Mouse (Mus musculus) limb, embryonic 13.5 days (tissue): ENCODE measurements around the gene Gm36176. TPM values are rescaled to one million over a fixed set of nuclear protein-coding genes. Genes with fewer than 3 reads are reported as not detected.

Source experiments
- ATAC-seq: fragments of 200-750 bp; cut with Nextera tagmentation; 2 replicates; pipeline ENCODE4 v1.8.0; 2017; ENCODE audit warnings: low read depth, moderate number of reproducible peaks, moderate TSS enrichment; ENCODE audit not compliant: low FRiP score
- H3K27ac ChIP-seq: fragments of 300-500 bp; sonication (generic); 2 replicates; pipeline ENCODE4 v1.5.1; 2015; ENCODE audit warnings: inconsistent platforms, mild to moderate bottlenecking, moderate library complexity
- H3K27me3 ChIP-seq: fragments of 300-500 bp; sonication (generic); 2 replicates; pipeline ENCODE4 v1.6.1; 2015; ENCODE audit warnings: mild to moderate bottlenecking, inconsistent platforms
- H3K36me3 ChIP-seq: fragments of 300-500 bp; sonication (generic); 2 replicates; pipeline ENCODE4 v1.6.1; 2015; ENCODE audit warnings: inconsistent platforms, mild to moderate bottlenecking, moderate library complexity
- H3K4me1 ChIP-seq: fragments of 300-500 bp; sonication (generic); 2 replicates; pipeline ENCODE4 v1.6.1; 2015; ENCODE audit warnings: inconsistent platforms
- H3K4me2 ChIP-seq: fragments of 300-500 bp; sonication (generic); replicated peaks from 2 replicates; pipeline ENCODE4 v1.6.1; 2015; ENCODE audit warnings: inconsistent platforms, mild to moderate bottlenecking, moderate library complexity
- H3K4me3 ChIP-seq: fragments of 300-500 bp; sonication (generic); 2 replicates; pipeline ENCODE4 v1.5.1; 2015; ENCODE audit warnings: moderate library complexity, mild to moderate bottlenecking, inconsistent platforms
- H3K9ac ChIP-seq: fragments of 300-500 bp; sonication (generic); 2 replicates; pipeline ENCODE4 v1.6.1; 2015; ENCODE audit warnings: mild to moderate bottlenecking, inconsistent platforms
- H3K9me3 ChIP-seq: fragments of 300-500 bp; sonication (generic); 2 replicates; pipeline ENCODE4 v1.6.1; 2016; ENCODE audit warnings: inconsistent platforms
- WGBS: fragments of 180-500 bp; shearing (Covaris S2); methylation state at CpG from one replicate; pipeline ENCODE4 v1.1.7; 2015; 5-methylcytosine and 5-hydroxymethylcytosine counted together
- polyA plus RNA-seq: library from polyadenylated mRNA; unstranded; fragments of >200 nt; fragmentation: Nextera tagmentation; extraction: Ambion mirVana; gene quantifications from 2 replicates; pipeline ENCODE4 v1.2.1, GENCODE M21; 2015

The Gm36176 gene
- polyA plus RNA-seq, 1 experiment from 2014 or later: not detected

GRCm38 (mm10) chr10:77839006-77839405 lies 7.6 kb upstream of the Gm36176 start:
- 75% methylated on average over 6 of the region's 6 CpGs for WGBS
- ATAC-seq: no peak
- no peak overlapping the region for H3K9ac ChIP-seq
- H3K9me3 ChIP-seq: peaks cover 17% of the 10 kb centered on the region; the same call in 1 of the 2 replicates
- no peaks in the 10 kb centered on the region for H3K36me3 ChIP-seq
- no peak overlapping the region for H3K4me3 ChIP-seq
- no peak overlapping the region for H3K27ac ChIP-seq
- H3K4me1 ChIP-seq: no peaks in the 10 kb centered on the region
- no peaks in the 10 kb centered on the region for H3K27me3 ChIP-seq
- no peak overlapping the region for H3K4me2 ChIP-seq

- WGBS: 22% methylated on average over 2 of the region's 2 CpGs
- no peak overlapping the region for H3K4me3 ChIP-seq
These were observed 358 bp downstream of the Gm36176 start for GRCm38 (mm10) chr10:77846961-77847360.

DNA sequence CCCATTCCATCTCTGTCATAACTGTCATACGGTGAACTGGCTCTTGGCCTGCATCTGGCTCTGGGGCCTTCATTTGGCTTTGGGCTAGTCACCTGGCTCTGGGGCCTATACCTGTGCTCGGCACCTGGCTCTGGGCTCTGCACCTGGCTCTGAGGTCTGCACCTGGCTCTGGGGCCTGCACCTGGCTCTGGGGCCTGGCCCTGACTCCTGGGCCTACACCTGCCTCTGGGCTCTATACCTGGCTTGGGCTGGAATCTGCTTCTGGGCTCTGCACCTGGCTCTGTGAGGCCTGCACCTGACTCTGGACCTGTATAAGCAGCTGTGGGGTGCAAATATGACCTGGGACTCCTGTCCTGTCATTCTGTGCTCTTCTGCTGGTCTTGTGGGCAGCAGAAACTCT lies 935 bp downstream of the Gm36176 start:
- no peak overlapping the region for H3K27ac ChIP-seq
- no peak for ATAC-seq
- H3K4me2 ChIP-seq: no peak overlapping the region
- no peak overlapping the region for H3K9ac ChIP-seq
- no peaks in the 10 kb centered on the region for H3K4me1 ChIP-seq
- WGBS: 84% methylated on average over 2 of the region's 2 CpGs
- H3K9me3 ChIP-seq: peaks cover 22% of the 10 kb centered on the region; the same call in 1 of the 2 replicates
- no peaks in the 10 kb centered on the region for H3K36me3 ChIP-seq
- H3K4me3 ChIP-seq: no peak overlapping the region
- no peaks in the 10 kb centered on the region for H3K27me3 ChIP-seq

More at GRCm38 (mm10) chr10:77846961-77847360, 358 bp downstream of the Gm36176 start:
- Histone ChIP-seq H3K27me3 (no peaks in the 10 kb centered on the region), H3K27ac (no peak overlapping the region), H3K9ac (no peak overlapping the region), H3K36me3 (no peaks in the 10 kb centered on the region), H3K4me2 (no peak overlapping the region), H3K9me3 (peaks cover 22% of the 10 kb centered on the region; the same call in 1 of the 2 replicates), H3K4me1 (no peaks in the 10 kb centered on the region)
- ATAC-seq: no peak

- no peaks in the 10 kb centered on the region for H3K4me1 ChIP-seq
- no peaks in the 10 kb centered on the region for H3K27me3 ChIP-seq
- H3K27ac ChIP-seq: no peak within 1 kb of the TSS
- no peak for ATAC-seq
- no peak within 1 kb of the TSS for H3K4me3 ChIP-seq
- H3K36me3 ChIP-seq: no peaks in the 10 kb centered on the region
- no peak within 1 kb of the TSS for H3K4me2 ChIP-seq
- no peaks in the 10 kb centered on the region for H3K9me3 ChIP-seq
- WGBS: 68% methylated on average over 9 of the region's 9 CpGs
- H3K9ac ChIP-seq: no peak within 1 kb of the TSS
These were observed 6.0 kb downstream of the Gm36176 start, which contains the start of gene Gm10318 for GRCm38 (mm10) chr10:77852559-77852958. TSS of gene Gm10318 (plus strand) at chr10:77852859.

DNA sequence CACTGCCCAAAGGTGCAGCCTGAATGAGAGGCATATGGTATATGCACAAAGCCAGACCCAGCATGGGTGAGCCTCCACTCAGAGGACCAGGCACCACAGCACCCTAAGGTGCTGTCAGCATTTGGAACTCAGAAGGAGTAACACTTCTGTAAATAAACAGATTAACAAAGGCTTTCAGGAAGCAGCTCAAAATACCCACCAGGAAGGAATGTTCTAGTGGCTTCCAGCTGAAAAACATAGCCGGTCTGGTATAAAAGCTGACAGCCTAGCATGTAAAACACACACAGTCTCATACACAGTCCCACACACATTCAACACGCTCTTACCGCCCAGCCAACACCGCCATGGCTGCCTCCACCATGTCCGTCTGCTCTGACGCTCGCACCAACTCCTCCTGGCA lies 15.1 kb downstream of the Gm36176 start, which contains the start of gene Gm3285:
Gm3285 (plus strand) TSS at position 301 of the 400 bp plus-strand sequence.
- Histone ChIP-seq H3K4me2 (no peak within 1 kb of the TSS), H3K9ac (no peak within 1 kb of the TSS), H3K4me1 (0 out of 2 replicates have a peak, but pooled peaks cover 5% of the 10 kb centered on the region), H3K27me3 (0 out of 2 replicates have a peak, but pooled peaks cover 3% of the 10 kb centered on the region), H3K4me3 (no peak within 1 kb of the TSS), H3K36me3 (no peaks in the 10 kb centered on the region), H3K27ac (no peak within 1 kb of the TSS), H3K9me3 (no peaks in the 10 kb centered on the region; the same call in 1 of the 2 replicates)
- 51% methylated on average over 7 of the region's 7 CpGs for WGBS
- no peak for ATAC-seq

GRCm38 (mm10) chr10:77864067-77864761 lies 17.6 kb downstream of the Gm36176 start:
- Histone ChIP-seq H3K4me3 (peak overlapping the region; percentile 28), H3K27me3 (0 out of 2 replicates have a peak, but pooled peaks cover 3% of the 10 kb centered on the region), H3K27ac (no peak overlapping the region), H3K9ac (no peak overlapping the region), H3K4me2 (peak overlapping the region; percentile 52), H3K9me3 (no peaks in the 10 kb centered on the region), H3K4me1 (0 out of 2 replicates have a peak, but pooled peaks cover 5% of the 10 kb centered on the region), H3K36me3 (no peaks in the 10 kb centered on the region)
- 27% methylated on average over 14 of the region's 14 CpGs for WGBS
- ATAC-seq: peak; percentile 72

DNA sequence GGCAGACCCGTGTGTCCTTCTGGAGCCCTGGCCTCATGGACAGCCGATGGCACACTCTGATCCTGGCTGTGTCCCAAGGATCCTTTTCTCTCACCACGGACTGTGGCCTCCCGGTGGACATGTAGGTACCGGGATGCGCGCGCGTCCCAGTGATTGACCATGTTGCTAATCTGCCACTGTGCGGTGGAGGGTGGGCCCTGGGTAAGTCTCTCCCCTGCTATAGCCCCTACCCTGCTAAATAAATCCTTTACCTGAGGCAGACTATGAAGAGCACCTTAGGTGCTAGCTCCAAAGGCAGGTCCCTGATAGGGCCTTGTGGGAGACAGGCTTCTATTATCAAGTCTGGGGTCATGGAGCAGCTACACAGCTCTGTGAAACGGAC lies 18.1 kb downstream of the Gm36176 start:
- Histone ChIP-seq H3K9me3 (no peaks in the 10 kb centered on the region), H3K4me3 (peak overlapping the region; percentile 28), H3K36me3 (no peaks in the 10 kb centered on the region), H3K9ac (no peak overlapping the region), H3K27ac (no peak overlapping the region), H3K4me2 (peak overlapping the region; percentile 52), H3K4me1 (0 out of 2 replicates have a peak, but pooled peaks cover 5% of the 10 kb centered on the region), H3K27me3 (0 out of 2 replicates have a peak, but pooled peaks cover 3% of the 10 kb centered on the region)
- WGBS: 36% methylated on average over 11 of the region's 11 CpGs
- no peak for ATAC-seq

DNA sequence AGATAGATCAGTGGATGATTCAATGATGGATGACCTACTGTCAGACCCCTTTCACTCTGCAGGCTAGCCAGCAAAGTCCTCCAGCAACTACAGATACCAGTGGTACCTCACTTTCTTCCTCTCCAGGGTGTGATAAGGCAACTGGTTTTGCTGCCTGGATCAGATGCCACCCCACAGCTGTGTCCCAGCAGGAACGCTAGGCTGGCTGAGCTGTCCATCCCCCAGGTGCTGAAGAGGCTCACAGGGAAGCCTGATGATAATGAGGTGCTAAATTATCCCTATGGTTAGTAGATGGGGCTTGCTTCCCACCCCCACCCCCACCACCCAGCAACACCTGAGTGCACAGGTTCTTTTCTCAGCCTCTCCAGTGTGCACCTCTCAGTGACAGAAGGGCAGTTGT lies 20.9 kb downstream of the Gm36176 start:
- H3K9ac ChIP-seq: no peak overlapping the region
- H3K9me3 ChIP-seq: no peaks in the 10 kb centered on the region
- H3K4me2 ChIP-seq: no peak overlapping the region
- ATAC-seq: no peak
- H3K36me3 ChIP-seq: no peaks in the 10 kb centered on the region
- no peaks in the 10 kb centered on the region for H3K27me3 ChIP-seq
- WGBS: 0% methylated on average over 1 of the region's 1 CpGs
- no peak overlapping the region for H3K27ac ChIP-seq
- no peak overlapping the region for H3K4me3 ChIP-seq
- 0 out of 2 replicates have a peak, but pooled peaks cover 5% of the 10 kb centered on the region for H3K4me1 ChIP-seq

GRCm38 (mm10) chr10:77869651-77870050 lies 23.0 kb downstream of the Gm36176 start:
- ATAC-seq: no peak; the same call in 1 of the 2 replicates
- Histone ChIP-seq H3K4me3 (no peak overlapping the region), H3K36me3 (no peaks in the 10 kb centered on the region), H3K9me3 (no peaks in the 10 kb centered on the region), H3K27ac (no peak overlapping the region), H3K9ac (no peak overlapping the region), H3K4me2 (no peak overlapping the region), H3K27me3 (no peaks in the 10 kb centered on the region), H3K4me1 (no peaks in the 10 kb centered on the region)
- WGBS: 86% methylated on average over 7 of the region's 7 CpGs

DNA sequence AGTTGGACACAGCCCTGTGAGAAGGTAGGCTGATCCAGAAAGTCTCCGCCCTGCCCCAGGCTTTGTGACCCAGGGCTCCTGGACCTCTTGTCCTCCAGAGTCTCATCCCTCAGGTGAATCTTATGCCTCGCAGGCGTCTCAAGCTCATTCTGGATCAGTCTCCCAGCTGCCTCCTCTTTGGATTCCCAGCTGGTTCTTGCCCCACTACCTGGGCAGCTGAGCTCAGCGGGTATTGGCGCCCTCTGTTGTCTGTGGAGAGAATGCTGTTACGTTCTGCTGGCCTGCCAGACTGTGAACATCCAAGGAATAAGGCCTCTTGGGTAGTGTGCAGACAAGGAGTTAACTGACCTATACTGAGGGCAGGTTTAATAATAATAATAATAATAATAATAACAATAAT lies 32.4 kb downstream of the Gm36176 start:
- H3K4me2 ChIP-seq: no peak overlapping the region
- ATAC-seq: no peak
- no peaks in the 10 kb centered on the region for H3K9me3 ChIP-seq
- no peaks in the 10 kb centered on the region for H3K4me1 ChIP-seq
- WGBS: 67% methylated on average over 6 of the region's 6 CpGs
- no peak overlapping the region for H3K9ac ChIP-seq
- no peak overlapping the region for H3K27ac ChIP-seq
- no peaks in the 10 kb centered on the region for H3K36me3 ChIP-seq
- no peak overlapping the region for H3K4me3 ChIP-seq
- no peaks in the 10 kb centered on the region for H3K27me3 ChIP-seq

DNA sequence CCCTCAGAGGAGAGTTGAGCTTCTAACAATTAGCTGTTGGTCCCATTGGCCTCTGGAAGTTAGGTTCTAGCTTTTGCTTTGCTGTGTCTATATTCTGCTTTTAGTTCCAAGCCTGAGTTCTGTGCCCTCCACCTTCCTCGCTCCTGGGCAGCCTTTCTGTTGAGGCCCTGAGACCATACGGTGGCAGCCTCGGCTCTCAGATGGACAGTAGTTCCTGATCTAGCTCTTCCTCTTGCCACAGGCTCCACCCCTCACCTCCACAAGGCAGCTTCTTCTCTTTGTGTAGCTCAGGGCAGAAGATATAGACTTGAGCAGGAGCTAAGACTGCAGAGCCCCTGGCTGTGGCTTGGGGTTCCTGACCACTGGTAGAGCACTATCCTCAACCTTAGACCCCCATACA lies 33.7 kb downstream of the Gm36176 start:
- H3K27ac ChIP-seq: no peak overlapping the region
- ATAC-seq: no peak
- no peak overlapping the region for H3K4me2 ChIP-seq
- H3K36me3 ChIP-seq: no peaks in the 10 kb centered on the region
- 89% methylated on average over 3 of the region's 3 CpGs for WGBS
- no peaks in the 10 kb centered on the region for H3K4me1 ChIP-seq
- no peaks in the 10 kb centered on the region for H3K27me3 ChIP-seq
- H3K9me3 ChIP-seq: no peaks in the 10 kb centered on the region
- H3K4me3 ChIP-seq: no peak overlapping the region
- H3K9ac ChIP-seq: no peak overlapping the region

DNA sequence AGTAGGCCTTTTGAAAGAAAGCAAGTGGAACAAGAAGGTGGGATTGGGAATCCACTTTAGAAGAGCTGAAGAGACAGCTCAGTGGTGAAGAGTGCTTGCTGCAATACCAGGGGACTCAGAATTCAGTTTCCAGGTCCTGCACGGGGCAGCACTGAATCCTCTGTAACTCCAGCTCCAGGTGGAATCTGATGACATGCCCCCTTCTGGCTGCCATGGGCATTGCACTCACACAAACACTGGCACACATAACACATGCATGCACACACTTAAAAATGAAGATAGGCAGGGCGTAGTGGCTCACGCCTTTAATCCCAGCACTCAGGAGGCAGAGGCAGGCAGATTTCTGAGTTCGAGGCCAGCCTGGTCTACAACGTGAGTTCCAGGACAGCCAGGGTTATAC lies 36.0 kb downstream of the Gm36176 start:
- no peak overlapping the region for H3K4me3 ChIP-seq
- H3K27me3 ChIP-seq: no peaks in the 10 kb centered on the region
- H3K9ac ChIP-seq: no peak overlapping the region
- H3K36me3 ChIP-seq: no peaks in the 10 kb centered on the region
- no peaks in the 10 kb centered on the region for H3K4me1 ChIP-seq
- ATAC-seq: no peak
- no peak overlapping the region for H3K4me2 ChIP-seq
- no peaks in the 10 kb centered on the region for H3K9me3 ChIP-seq
- WGBS: 79% methylated on average over 5 of the region's 5 CpGs
- no peak overlapping the region for H3K27ac ChIP-seq
